Mouse (Mus musculus) midbrain, embryonic 13.5 days (tissue): ENCODE data around the gene Havcr1. TPM values are rescaled to one million over a fixed set of nuclear protein-coding genes. Genes with fewer than 3 reads are reported as not detected.
"Not testable (repeated sequence)": the region's sequence is repeated elsewhere in the genome, so short reads cannot be mapped to it uniquely, and the experiment has no call there.

ENCODE experiments used
- ATAC-seq: fragments of 200-750 bp; cut with Nextera tagmentation; 2 replicates; pipeline ENCODE4 v1.8.0; 2017; ENCODE audit warnings: mild to moderate bottlenecking, moderate TSS enrichment, moderate library complexity
- H3K27ac ChIP-seq: fragments of 300-500 bp; sonication (generic); 2 replicates; pipeline ENCODE4 v1.5.1; 2015; ENCODE audit warnings: inconsistent platforms, mild to moderate bottlenecking, moderate library complexity
- H3K27me3 ChIP-seq: fragments of 300-500 bp; sonication (generic); 2 replicates; pipeline ENCODE4 v1.6.1; 2015; ENCODE audit warnings: mild to moderate bottlenecking, inconsistent platforms
- H3K36me3 ChIP-seq: fragments of 300-500 bp; sonication (generic); 2 replicates; pipeline ENCODE4 v1.6.1; 2015; ENCODE audit warnings: mild to moderate bottlenecking, inconsistent platforms
- H3K4me1 ChIP-seq: fragments of 300-500 bp; sonication (generic); replicated peaks from 2 replicates; pipeline ENCODE4 v1.6.1; 2015; ENCODE audit warnings: inconsistent platforms
- H3K4me2 ChIP-seq: fragments of 300-500 bp; sonication (generic); replicated peaks from 2 replicates; pipeline ENCODE4 v1.6.1; 2015; ENCODE audit warnings: moderate library complexity, mild to moderate bottlenecking, inconsistent platforms
- H3K4me3 ChIP-seq: fragments of 300-500 bp; sonication (generic); replicated peaks from 2 replicates; pipeline ENCODE4 v1.5.1; 2015; ENCODE audit warnings: mild to moderate bottlenecking, inconsistent platforms
- H3K9ac ChIP-seq: fragments of 300-500 bp; sonication (generic); replicated peaks from 2 replicates; pipeline ENCODE4 v1.6.1; 2015; ENCODE audit warnings: mild to moderate bottlenecking, inconsistent platforms
- H3K9me3 ChIP-seq: fragments of 300-500 bp; sonication (generic); 2 replicates; pipeline ENCODE4 v1.6.1; 2016; ENCODE audit warnings: mild to moderate bottlenecking, inconsistent platforms
- WGBS: fragments of 180-500 bp; shearing (Covaris S2); methylation state at CpG from one replicate; pipeline ENCODE4 v1.1.7; 2015; 5-methylcytosine and 5-hydroxymethylcytosine counted together
- polyA plus RNA-seq: library from polyadenylated mRNA; unstranded; fragments of >200 nt; fragmentation: Nextera tagmentation; extraction: Ambion mirVana; gene quantifications from 2 replicates; pipeline ENCODE4 v1.2.1, GENCODE M21; 2015

The Havcr1 gene
- polyA plus RNA-seq, 1 experiment from 2014 or later = not detected

- ATAC-seq = no peak
- no peak overlapping the region for H3K27ac ChIP-seq
- H3K4me1 ChIP-seq = no peaks in the 10 kb centered on the region
- H3K9ac ChIP-seq = no peak overlapping the region
- no peak overlapping the region for H3K4me2 ChIP-seq
- no peaks in the 10 kb centered on the region for H3K27me3 ChIP-seq
- no peaks in the 10 kb centered on the region for H3K9me3 ChIP-seq
- H3K36me3 ChIP-seq = no peaks in the 10 kb centered on the region
- 85% methylated on average over 3 of the region's 3 CpGs for WGBS
- no peak overlapping the region for H3K4me3 ChIP-seq
These were observed 6.8 kb downstream of the Havcr1 start for GRCm38 (mm10) chr11:46741716-46742115.

- H3K4me2 ChIP-seq = no peak overlapping the region
- no peak overlapping the region for H3K9ac ChIP-seq
- H3K4me3 ChIP-seq = no peak overlapping the region
- no peak overlapping the region for H3K27ac ChIP-seq
- no peaks in the 10 kb centered on the region for H3K36me3 ChIP-seq
- no peaks in the 10 kb centered on the region for H3K27me3 ChIP-seq
- H3K4me1 ChIP-seq = no peaks in the 10 kb centered on the region
- no peaks in the 10 kb centered on the region for H3K9me3 ChIP-seq
- no peak for ATAC-seq
- 78% methylated on average over 2 of the region's 2 CpGs for WGBS
These were observed 13.1 kb downstream of the Havcr1 start for GRCm38 (mm10) chr11:46747996-46748395.

- Histone ChIP-seq H3K4me1 (no peaks in the 10 kb centered on the region), H3K27ac (no peak overlapping the region), H3K9ac (no peak overlapping the region), H3K4me2 (no peak overlapping the region), H3K4me3 (no peak overlapping the region), H3K9me3 (no peaks in the 10 kb centered on the region), H3K27me3 (no peaks in the 10 kb centered on the region), H3K36me3 (no peaks in the 10 kb centered on the region)
- WGBS = 87% methylated on average over 2 of the region's 2 CpGs
- ATAC-seq = no peak
These were observed 18.8 kb downstream of the Havcr1 start for GRCm38 (mm10) chr11:46753662-46754061.

- Histone ChIP-seq H3K27ac (no peak overlapping the region), H3K4me3 (no peak overlapping the region), H3K4me2 (no peak overlapping the region), H3K36me3 (no peaks in the 10 kb centered on the region), H3K9me3 (no peaks in the 10 kb centered on the region), H3K27me3 (no peaks in the 10 kb centered on the region), H3K9ac (no peak overlapping the region), H3K4me1 (no peaks in the 10 kb centered on the region)
- no peak for ATAC-seq
- 57% methylated on average over 4 of the region's 4 CpGs for WGBS
These were observed 19.8 kb downstream of the Havcr1 start for GRCm38 (mm10) chr11:46754669-46755068.

GRCm38 (mm10) chr11:46755714-46756113, 20.8 kb downstream of the Havcr1 start:
- H3K9ac ChIP-seq, H3K4me3 ChIP-seq, H3K27ac ChIP-seq, H3K9me3 ChIP-seq, H3K36me3 ChIP-seq, H3K27me3 ChIP-seq, H3K4me1 ChIP-seq, H3K4me2 ChIP-seq, ATAC-seq: not testable (repeated sequence)
- 87% methylated on average over 6 of the region's 6 CpGs for WGBS

GRCm38 (mm10) chr11:46776879-46777278, 42.0 kb downstream of the Havcr1 start:
- no peak overlapping the region for H3K9ac ChIP-seq
- no peak overlapping the region for H3K4me2 ChIP-seq
- no peaks in the 10 kb centered on the region for H3K9me3 ChIP-seq
- H3K36me3 ChIP-seq = no peaks in the 10 kb centered on the region
- H3K4me1 ChIP-seq = no peaks in the 10 kb centered on the region
- H3K27me3 ChIP-seq = no peaks in the 10 kb centered on the region
- 80% methylated on average over 3 of the region's 3 CpGs for WGBS
- H3K27ac ChIP-seq = no peak overlapping the region
- no peak overlapping the region for H3K4me3 ChIP-seq
- no peak for ATAC-seq

GRCm38 (mm10) chr11:46779811-46780210, 44.9 kb downstream of the Havcr1 start:
- no peaks in the 10 kb centered on the region for H3K36me3 ChIP-seq

GRCm38 (mm10) chr11:46804440-46804839, 69.6 kb downstream of the Havcr1 start:
- H3K36me3 ChIP-seq = no peaks in the 10 kb centered on the region
- no peaks in the 10 kb centered on the region for H3K27me3 ChIP-seq
- WGBS = 94% methylated on average over 2 of the region's 2 CpGs
- H3K4me2 ChIP-seq = no peak overlapping the region
- no peak for ATAC-seq
- H3K4me1 ChIP-seq = no peaks in the 10 kb centered on the region
- 0 out of 2 replicates have a peak, but pooled peaks cover 6% of the 10 kb centered on the region for H3K9me3 ChIP-seq
- H3K27ac ChIP-seq = no peak overlapping the region
- no peak overlapping the region for H3K9ac ChIP-seq
- H3K4me3 ChIP-seq = no peak overlapping the region

More at GRCm38 (mm10) chr11:46779811-46780210, 44.9 kb downstream of the Havcr1 start:
- Histone ChIP-seq H3K27ac (no peak overlapping the region), H3K27me3 (no peaks in the 10 kb centered on the region), H3K4me1 (no peaks in the 10 kb centered on the region), H3K4me2 (no peak overlapping the region), H3K4me3 (no peak overlapping the region), H3K9ac (no peak overlapping the region), H3K9me3 (no peaks in the 10 kb centered on the region)
- WGBS = 82% methylated on average over 2 of the region's 2 CpGs
- ATAC-seq = no peak

GRCm38 (mm10) chr11:46810511-46810910, 75.6 kb downstream of the Havcr1 start, which contains the start of gene Timd4:
Gene Timd4, plus strand, starts transcription at chr11:46810800.
- Histone ChIP-seq H3K4me1 (no peaks in the 10 kb centered on the region), H3K36me3 (no peaks in the 10 kb centered on the region), H3K4me2 (no peak within 1 kb of the TSS), H3K27ac (no peak within 1 kb of the TSS), H3K9ac (no peak within 1 kb of the TSS), H3K4me3 (no peak within 1 kb of the TSS), H3K27me3 (no peaks in the 10 kb centered on the region), H3K9me3 (0 out of 2 replicates have a peak, but pooled peaks cover 4% of the 10 kb centered on the region)
- WGBS = 90% methylated on average over 5 of the region's 5 CpGs
- no peak for ATAC-seq

GRCm38 (mm10) chr11:46817692-46818091, 82.8 kb downstream of the Havcr1 start:
- 92% methylated on average over 5 of the region's 5 CpGs for WGBS
- H3K9ac ChIP-seq = no peak overlapping the region
- H3K27me3 ChIP-seq = no peaks in the 10 kb centered on the region
- H3K4me2 ChIP-seq = no peak overlapping the region
- no peak overlapping the region for H3K27ac ChIP-seq
- H3K36me3 ChIP-seq = no peaks in the 10 kb centered on the region
- no peaks in the 10 kb centered on the region for H3K9me3 ChIP-seq
- ATAC-seq = no peak
- H3K4me1 ChIP-seq = no peaks in the 10 kb centered on the region
- H3K4me3 ChIP-seq = no peak overlapping the region

GRCm38 (mm10) chr11:46819930-46820329, 85.0 kb downstream of the Havcr1 start:
- no peak overlapping the region for H3K4me3 ChIP-seq
- no peak overlapping the region for H3K4me2 ChIP-seq
- H3K27me3 ChIP-seq = no peaks in the 10 kb centered on the region
- H3K9me3 ChIP-seq = no peaks in the 10 kb centered on the region
- H3K36me3 ChIP-seq = no peaks in the 10 kb centered on the region
- no peak for ATAC-seq
- H3K4me1 ChIP-seq = no peaks in the 10 kb centered on the region
- H3K9ac ChIP-seq = no peak overlapping the region
- 73% methylated on average over 4 of the region's 4 CpGs for WGBS
- no peak overlapping the region for H3K27ac ChIP-seq
